Mouse (Mus musculus) left cerebral cortex, adult 18-20 months (tissue): Measurements from ENCODE around the gene Schip1. TPM values are rescaled to one million over a fixed set of nuclear protein-coding genes. Genes with fewer than 3 reads are reported as not detected.

Experiments used
- DNase-seq, 2 experiments: peaks; one replicate each; pipeline ENCODE4 v3.0.0; 2021 to 2022; ENCODE audit warnings: low spot score in 2 of 2, mixed read lengths in 1 of 2
- total RNA-seq, 2 experiments: library from RNA; stranded (reverse); gene quantifications; 2 replicates each; pipeline ENCODE4 v1.2.3; 2021

Gene Schip1
- total RNA-seq, 2 experiments from 2014 or later: 250 to 294 TPM

- no peak for DNase-seq
These were observed 203.3 kb downstream of the Schip1 start for GRCm38 (mm10) chr3:68267905-68268304.

- no peak for DNase-seq
These were observed 204.6 kb downstream of the Schip1 start for GRCm38 (mm10) chr3:68269251-68269650.

GRCm38 (mm10) chr3:68270246-68270645 lies 205.6 kb downstream of the Schip1 start:
- no peak for DNase-seq

- no peak for DNase-seq
These were observed 206.9 kb downstream of the Schip1 start for GRCm38 (mm10) chr3:68271457-68271856.

GRCm38 (mm10) chr3:68271881-68272280 lies 207.3 kb downstream of the Schip1 start:
- no peak for DNase-seq

- DNase-seq: no peak
These were observed 218.4 kb downstream of the Schip1 start for GRCm38 (mm10) chr3:68282844-68283594.

- DNase-seq: no peak
These were observed 219.0 kb downstream of the Schip1 start for GRCm38 (mm10) chr3:68283595-68283991.

GRCm38 (mm10) chr3:68284500-68284899 lies 219.9 kb downstream of the Schip1 start:
- DNase-seq: no peak

- DNase-seq: no peak
These were observed 232.2 kb downstream of the Schip1 start for GRCm38 (mm10) chr3:68296752-68297151.

- DNase-seq: no peak
These were observed 241.0 kb downstream of the Schip1 start for GRCm38 (mm10) chr3:68305647-68306046.

- DNase-seq: no peak
These were observed 242.1 kb downstream of the Schip1 start for GRCm38 (mm10) chr3:68306726-68307125.

- no peak for DNase-seq
These were observed 261.0 kb downstream of the Schip1 start for GRCm38 (mm10) chr3:68325575-68325974.

- no peak for DNase-seq
These were observed 267.9 kb downstream of the Schip1 start for GRCm38 (mm10) chr3:68332515-68332914.

GRCm38 (mm10) chr3:68335501-68335900 lies 270.9 kb downstream of the Schip1 start:
- no peak for DNase-seq

- DNase-seq: no peak
These were observed 286.0 kb downstream of the Schip1 start for GRCm38 (mm10) chr3:68350624-68351023.

- DNase-seq: no peak
These were observed 286.9 kb downstream of the Schip1 start for GRCm38 (mm10) chr3:68351461-68351860.

- no peak for DNase-seq
These were observed 288.4 kb downstream of the Schip1 start for GRCm38 (mm10) chr3:68352961-68353360.

- no peak for DNase-seq
These were observed 288.9 kb downstream of the Schip1 start for GRCm38 (mm10) chr3:68353492-68353891.

- DNase-seq: no peak
These were observed 291.9 kb downstream of the Schip1 start for GRCm38 (mm10) chr3:68356516-68356915.

- no peak for DNase-seq
These were observed 303.4 kb downstream of the Schip1 start for GRCm38 (mm10) chr3:68368029-68368428.

GRCm38 (mm10) chr3:68372925-68373324 lies 308.3 kb downstream of the Schip1 start:
- DNase-seq: no peak

- no peak for DNase-seq
These were observed 310.5 kb downstream of the Schip1 start for GRCm38 (mm10) chr3:68375100-68375508.
